Mouse (Mus musculus) MEL (cell line): Measurements from ENCODE around the gene Ocln. TPM values are rescaled to one million over a fixed set of nuclear protein-coding genes. Genes with fewer than 3 reads are reported as not detected.

Source experiments
- DNase-seq: peaks from one replicate; pipeline ENCODE4 v3.0.0; 2011; ENCODE audit warnings: low read depth, low spot score
- H3K27ac ChIP-seq: 2 replicates; pipeline ENCODE4 v1.5.1; 2012; ENCODE audit warnings: low read depth, mild to moderate bottlenecking, control low read depth, low read length, moderate library complexity; ENCODE audit not compliant: control insufficient read depth
- H3K27me3 ChIP-seq, 2 experiments: fragments of 150-350 bp in 1 of 2; sonication (generic) in 1 of 2; 2 replicates each; pipeline ENCODE4 v1.6.1; 2012; ENCODE audit warnings: low read length in 2 of 2, mild to moderate bottlenecking in 2 of 2, improper control_type of control experiment in 1 of 2, moderate library complexity in 1 of 2; ENCODE audit not compliant: insufficient read depth in 2 of 2, control insufficient read depth in 1 of 2
- H3K36me3 ChIP-seq, 2 experiments: 2 replicates each; pipeline ENCODE4 v1.6.1; 2012 to 2014; ENCODE audit warnings: low read length in 2 of 2, improper control_type of control experiment in 1 of 2, inconsistent platforms in 1 of 2, mild to moderate bottlenecking in 1 of 2; ENCODE audit not compliant: insufficient read depth in 2 of 2, control insufficient read depth in 1 of 2
- H3K4me1 ChIP-seq, 2 experiments: fragments of 150-350 bp in 1 of 2; sonication (generic) in 1 of 2; 2 replicates each; pipeline ENCODE4 v1.6.1; 2012; ENCODE audit warnings: low read length in 2 of 2, improper control_type of control experiment in 1 of 2, mild to moderate bottlenecking in 1 of 2; ENCODE audit not compliant: insufficient read depth in 2 of 2, control insufficient read depth in 1 of 2
- H3K4me3 ChIP-seq, 2 experiments: fragments of 150-350 bp in 1 of 2; sonication (generic) in 1 of 2; 2 replicates each; pipeline ENCODE4 v1.5.1; 2012; ENCODE audit warnings: low read depth in 2 of 2, low read length in 2 of 2, mild to moderate bottlenecking in 2 of 2, moderate library complexity in 2 of 2, control low read depth in 1 of 2, improper control_type of control experiment in 1 of 2; ENCODE audit not compliant: control insufficient read depth in 1 of 2, insufficient read depth in 1 of 2
- H3K79me2 ChIP-seq: 2 replicates; pipeline ENCODE4 v1.6.1; 2012; ENCODE audit warnings: mild to moderate bottlenecking, low read length, moderate library complexity; ENCODE audit not compliant: control insufficient read depth, poor library complexity, insufficient read depth
- H3K9ac ChIP-seq: 2 replicates; pipeline ENCODE4 v1.6.1; 2012; ENCODE audit warnings: low read depth, mild to moderate bottlenecking, control low read depth, low read length, moderate library complexity; ENCODE audit not compliant: control insufficient read depth, poor library complexity, severe bottlenecking
- H3K9me3 ChIP-seq: fragments of 150-350 bp; sonication (generic); replicated peaks from 2 replicates; pipeline ENCODE4 v1.6.1; 2012; ENCODE audit warnings: mild to moderate bottlenecking, low read length, improper control_type of control experiment, moderate library complexity; ENCODE audit not compliant: insufficient read depth
- BHLHE40 ChIP-seq: IDR thresholded peaks from 2 replicates; pipeline ENCODE4 v1.6.1; 2012; ENCODE audit warnings: low read depth, mild to moderate bottlenecking, inconsistent platforms, low read length, improper control_type of control experiment, borderline replicate concordance
- CHD2 ChIP-seq: IDR thresholded peaks from 2 replicates; pipeline ENCODE4 v1.6.1; 2011; ENCODE audit warnings: low read length, improper control_type of control experiment
- CTCF ChIP-seq, 3 experiments: IDR thresholded peaks in 2 of 3; conservative IDR thresholded peaks in 1 of 3; 2 replicates each; pipeline ENCODE4 v1.5.1; 2011 to 2012; ENCODE audit warnings: low read length in 3 of 3, low read depth in 2 of 3, mild to moderate bottlenecking in 2 of 3, improper control_type of control experiment in 1 of 3, inconsistent platforms in 1 of 3, mixed read lengths in 1 of 3, moderate library complexity in 1 of 3; ENCODE audit not compliant: control insufficient read depth in 1 of 3, insufficient read depth in 1 of 3, poor library complexity in 1 of 3, severe bottlenecking in 1 of 3
- ELF1 ChIP-seq: IDR thresholded peaks from 2 replicates; pipeline ENCODE4 v1.6.1; 2014; ENCODE audit warnings: low read depth, mild to moderate bottlenecking, inconsistent platforms, low read length, improper control_type of control experiment, moderate library complexity
- EP300 ChIP-seq, 2 experiments: IDR thresholded peaks; 2 replicates each; pipeline ENCODE4 v1.6.1; 2011; ENCODE audit warnings: improper control_type of control experiment in 2 of 2, low read length in 2 of 2, low read depth in 1 of 2, mild to moderate bottlenecking in 1 of 2
- ETS1 ChIP-seq: IDR thresholded peaks from 2 replicates; pipeline ENCODE4 v1.6.1; 2012; ENCODE audit warnings: low read depth, mild to moderate bottlenecking, inconsistent platforms, low read length, improper control_type of control experiment, moderate library complexity
- KAT2A ChIP-seq: conservative IDR thresholded peaks from 2 replicates; pipeline ENCODE4 v1.6.1; 2012; ENCODE audit warnings: low read depth, low read length, improper control_type of control experiment, inconsistent platforms
- MAFK ChIP-seq: IDR thresholded peaks from 2 replicates; pipeline ENCODE4 v1.6.1; 2011; ENCODE audit warnings: low read depth, mild to moderate bottlenecking, low read length, improper control_type of control experiment, borderline replicate concordance
- MAX ChIP-seq: IDR thresholded peaks from 2 replicates; pipeline ENCODE4 v1.6.1; 2011; ENCODE audit warnings: low read length, improper control_type of control experiment
- MAZ ChIP-seq: IDR thresholded peaks from 2 replicates; pipeline ENCODE4 v1.6.1; 2012; ENCODE audit warnings: low read depth, mild to moderate bottlenecking, inconsistent platforms, low read length, improper control_type of control experiment
- MYB ChIP-seq: IDR thresholded peaks from 2 replicates; pipeline ENCODE4 v1.6.1; 2011; ENCODE audit warnings: mild to moderate bottlenecking, low read depth, low read length, improper control_type of control experiment
- MYC ChIP-seq: IDR thresholded peaks from 2 replicates; pipeline ENCODE4 v1.6.1; 2011; ENCODE audit warnings: low read depth, mild to moderate bottlenecking, low read length, improper control_type of control experiment, moderate library complexity
- NELFE ChIP-seq: IDR thresholded peaks from 2 replicates; pipeline ENCODE4 v1.6.1; 2011; ENCODE audit warnings: low read depth, low read length, improper control_type of control experiment
- POLR2AphosphoS2 ChIP-seq: IDR thresholded peaks from 2 replicates; pipeline ENCODE4 v1.6.1; 2011; ENCODE audit warnings: low read length, improper control_type of control experiment
- POLR2AphosphoS5 ChIP-seq: IDR thresholded peaks from 2 replicates; pipeline ENCODE4 v1.6.1; 2012; ENCODE audit warnings: low read depth, borderline replicate concordance, mild to moderate bottlenecking, inconsistent platforms, low read length, moderate library complexity, mixed read lengths
- RAD21 ChIP-seq: IDR thresholded peaks from 2 replicates; pipeline ENCODE4 v1.6.1; 2011; ENCODE audit warnings: mild to moderate bottlenecking, low read depth, low read length, improper control_type of control experiment
- SIN3A ChIP-seq: IDR thresholded peaks from 2 replicates; pipeline ENCODE4 v1.6.1; 2012; ENCODE audit warnings: low read length, improper control_type of control experiment, inconsistent platforms
- SMC3 ChIP-seq: IDR thresholded peaks from 2 replicates; pipeline ENCODE4 v1.6.1; 2011; ENCODE audit warnings: low read depth, low read length, improper control_type of control experiment
- TBP ChIP-seq: IDR thresholded peaks from 2 replicates; pipeline ENCODE4 v1.8.0; 2011; ENCODE audit warnings: low read depth, low read length, improper control_type of control experiment
- TCF12 ChIP-seq: IDR thresholded peaks from 2 replicates; pipeline ENCODE4 v1.6.1; 2014; ENCODE audit warnings: low read depth, mild to moderate bottlenecking, inconsistent platforms, low read length, improper control_type of control experiment, moderate library complexity
- UBTF ChIP-seq: IDR thresholded peaks from 2 replicates; pipeline ENCODE4 v1.6.1; 2012; ENCODE audit warnings: low read depth, mild to moderate bottlenecking, inconsistent platforms, low read length, improper control_type of control experiment, moderate library complexity, borderline replicate concordance; ENCODE audit not compliant: insufficient read depth
- ZKSCAN1 ChIP-seq: IDR thresholded peaks from 2 replicates; pipeline ENCODE4 v1.6.1; 2012; ENCODE audit warnings: low read depth, mild to moderate bottlenecking, inconsistent platforms, low read length, improper control_type of control experiment, moderate library complexity
- ZMIZ1 ChIP-seq: IDR thresholded peaks from 2 replicates; pipeline ENCODE4 v1.6.1; 2012; ENCODE audit warnings: low read depth, mild to moderate bottlenecking, inconsistent platforms, low read length, improper control_type of control experiment, moderate library complexity
- polyA plus RNA-seq, 2 experiments: library from polyadenylated mRNA; stranded (reverse) in 1 of 2; unstranded in 1 of 2; fragments of >175 nt in 1 of 2; fragments of >200 nt in 1 of 2; gene quantifications; 2 replicates each; pipeline versions ENCODE4 v1.2.1 to v1.2.4; 2012; ENCODE audit warnings: low replicate concordance in 2 of 2, low read depth in 1 of 2; ENCODE audit not compliant: insufficient read length in 2 of 2, insufficient read depth in 1 of 2, missing spikeins in 1 of 2
- total RNA-seq: library from RNA; depleted of rRNA; stranded (reverse); fragments of 300-350 nt; gene quantifications from 2 replicates; pipeline ENCODE4 v1.2.3, GENCODE M21; 2012

Gene Ocln
- total and polyA plus RNA-seq, 3 experiments, result 0.31 to 0.58 TPM; not detected in 1

DNA sequence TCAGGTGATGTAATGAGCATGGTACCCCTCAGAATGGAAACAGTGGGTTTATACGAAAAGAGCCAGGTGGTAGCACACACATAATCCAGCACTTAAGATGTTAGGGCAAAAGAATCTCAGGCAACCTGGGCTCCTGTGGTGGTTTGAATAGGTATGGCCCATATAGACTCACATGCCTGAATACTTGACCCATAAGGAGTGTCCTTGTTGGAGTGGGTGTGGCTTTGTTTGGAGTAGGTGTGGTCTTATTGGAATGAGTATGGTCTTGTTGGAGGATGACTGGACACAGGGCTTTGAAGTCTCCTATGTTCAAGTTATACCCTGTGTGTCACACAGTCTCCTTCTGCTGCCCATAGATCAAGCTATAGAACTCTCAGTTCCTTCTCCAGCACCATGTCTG is 15.8 kb upstream of the Ocln start:
- no peak overlapping the region for H3K4me3 ChIP-seq
- no peaks in the 10 kb centered on the region for H3K36me3 ChIP-seq
- TF ChIP-seq SMC3 (no peak), UBTF (no peak), ETS1 (no peak), MAFK (no peak), ZMIZ1 (no peak), CTCF (IDR thresholded peaks at IDR 0.05 in 2 of 3, conservative IDR thresholded peaks at IDR 0.05 in 1 of 3; ENCODE audit: control insufficient read depth in 1 of 3, insufficient read depth in 1 of 3, low read depth in 2 of 3, low read length in 3 of 3, poor library complexity in 1 of 3, severe bottlenecking in 1 of 3) (no peak)
- no peaks in the 10 kb centered on the region for H3K9me3 ChIP-seq
- DNase-seq, result no peak
- H3K4me1 ChIP-seq, result no peaks in the 10 kb centered on the region
- H3K27me3 ChIP-seq, result peaks cover 0 to 2% of the 10 kb centered on the region in 2 experiments; a peak in 2 of 4 replicates
- H3K27ac ChIP-seq, result no peak overlapping the region
- no peak overlapping the region for H3K9ac ChIP-seq
- H3K79me2 ChIP-seq, result no peaks in the 10 kb centered on the region

DNA sequence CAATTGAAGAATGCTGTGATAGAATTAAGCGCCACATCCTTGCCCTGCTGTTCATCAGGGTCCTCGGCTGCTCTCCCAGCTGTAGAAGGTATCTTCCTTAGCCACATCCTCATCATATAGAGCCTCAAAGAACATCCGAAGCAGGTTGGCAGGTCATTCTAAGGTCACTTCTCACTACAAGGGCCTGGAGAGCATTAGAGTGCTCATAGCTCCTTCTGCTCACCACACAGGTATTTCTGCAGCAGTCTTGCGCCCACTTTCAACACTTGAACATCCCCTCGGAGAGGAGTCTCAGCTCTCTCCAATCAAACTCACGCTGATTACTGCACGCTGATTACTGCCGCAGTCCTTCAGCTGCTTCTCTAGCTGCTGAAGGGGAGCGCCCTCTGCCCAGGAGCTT is 6.9 kb upstream of the Ocln start:
- H3K9me3 ChIP-seq, result no peaks in the 10 kb centered on the region
- peaks cover 0 to 1% of the 10 kb centered on the region in 2 experiments; a peak in 1 of 4 replicates for H3K27me3 ChIP-seq
- H3K4me3 ChIP-seq, result no peak overlapping the region
- H3K9ac ChIP-seq, result no peak overlapping the region
- H3K79me2 ChIP-seq, result no peaks in the 10 kb centered on the region
- TF ChIP-seq MAZ (no peak), ELF1 (no peak), MYC (no peak), UBTF (no peak), SIN3A (no peak), ETS1 (no peak), ZMIZ1 (no peak), KAT2A (no peak), MAX (no peak), TCF12 (no peak), CHD2 (no peak)
- H3K36me3 ChIP-seq, result no peaks in the 10 kb centered on the region
- H3K4me1 ChIP-seq, result no peaks in the 10 kb centered on the region
- no peak overlapping the region for H3K27ac ChIP-seq
- no peak for DNase-seq

DNA sequence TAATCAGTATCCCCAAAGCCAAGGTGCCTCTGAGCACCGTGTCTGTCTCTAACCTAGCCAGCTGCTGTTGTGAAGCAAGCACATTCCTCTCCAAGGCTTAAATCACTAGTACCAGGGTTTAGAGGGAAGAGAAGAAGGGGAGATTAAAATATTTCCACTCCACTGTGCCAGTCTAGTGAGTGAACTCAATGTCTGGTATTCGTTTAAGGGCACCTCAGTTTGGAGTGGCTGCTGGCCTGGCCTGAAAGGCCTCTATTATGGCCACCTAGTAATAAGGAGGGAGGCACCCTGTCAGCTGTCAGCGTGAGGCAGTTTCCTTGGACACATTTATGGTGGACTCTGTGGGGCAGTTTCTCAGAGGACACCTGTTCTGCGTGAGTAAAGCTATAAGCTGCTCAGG is 4.5 kb upstream of the Ocln start:
- DNase-seq, result no peak
- TF ChIP-seq POLR2AphosphoS5, result no peak
- no peak for TF ChIP-seq BHLHE40
- no peak for TF ChIP-seq MYB
- TF ChIP-seq EP300 (IDR thresholded peaks at IDR 0.05; ENCODE audit: low read depth in 1 of 2, low read length in 2 of 2), result no peak
- no peak for TF ChIP-seq ETS1
- TF ChIP-seq ZKSCAN1, result no peak
- no peak for TF ChIP-seq POLR2AphosphoS2
- no peak for TF ChIP-seq RAD21
- TF ChIP-seq MYC, result no peak
- no peak for TF ChIP-seq TBP
- TF ChIP-seq NELFE, result no peak

More for the DNA sequence above, 4.5 kb upstream of the Ocln start:
- no peaks in the 10 kb centered on the region for H3K79me2 ChIP-seq
- no peak overlapping the region for H3K9ac ChIP-seq
- no peaks in the 10 kb centered on the region for H3K4me1 ChIP-seq
- no peaks in the 10 kb centered on the region for H3K9me3 ChIP-seq
- no peaks in the 10 kb centered on the region for H3K36me3 ChIP-seq
- peaks cover 0 to 1% of the 10 kb centered on the region in 2 experiments; a peak in 1 of 4 replicates for H3K27me3 ChIP-seq
- H3K4me3 ChIP-seq, result no peak overlapping the region
- H3K27ac ChIP-seq, result no peak overlapping the region
